Mouse (Mus musculus): ENCODE results near the gene Tagln.

Gene Tagln

GRCm38 (mm10) chr9:45935628-45936210, at the start of gene Tagln:
Gene Tagln, minus strand, starts transcription at chr9:45936058.
- DNase-seq (ENCODE audit: low spot score): peak; percentile 74

GRCm38 (mm10) chr9:45985229-45985567, 49.3 kb upstream of the Tagln start:
- peak; percentile 78 for DNase-seq (ENCODE audit: low spot score)

- peak; percentile 93 for DNase-seq (ENCODE audit: low spot score)
These were observed 48.8 kb upstream of the Tagln start for GRCm38 (mm10) chr9:45984409-45985228.

- peak; percentile 64 for DNase-seq (ENCODE audit: low spot score)
These were observed 48.0 kb upstream of the Tagln start for GRCm38 (mm10) chr9:45983676-45984408.

- DNase-seq (ENCODE audit: low spot score): no peak
These were observed 45.5 kb upstream of the Tagln start for GRCm38 (mm10) chr9:45981331-45981730.

GRCm38 (mm10) chr9:45980611-45981010, 44.8 kb upstream of the Tagln start:
- no peak for DNase-seq (ENCODE audit: low spot score)

- no peak for DNase-seq (ENCODE audit: low spot score)
These were observed 43.9 kb upstream of the Tagln start for GRCm38 (mm10) chr9:45979778-45980177.

- DNase-seq (ENCODE audit: low spot score): no peak
These were observed 41.0 kb upstream of the Tagln start for GRCm38 (mm10) chr9:45976884-45977283.

- DNase-seq (ENCODE audit: low spot score): no peak
These were observed 27.7 kb upstream of the Tagln start for GRCm38 (mm10) chr9:45963577-45963976.

- DNase-seq (ENCODE audit: low spot score): no peak
These were observed 26.0 kb upstream of the Tagln start for GRCm38 (mm10) chr9:45961855-45962254.

- DNase-seq (ENCODE audit: low spot score): no peak
These were observed 23.8 kb upstream of the Tagln start for GRCm38 (mm10) chr9:45959661-45960060.

GRCm38 (mm10) chr9:45958851-45959250, 23.0 kb upstream of the Tagln start:
- no peak for DNase-seq (ENCODE audit: low spot score)

- DNase-seq (ENCODE audit: low spot score): no peak
These were observed 22.3 kb upstream of the Tagln start for GRCm38 (mm10) chr9:45958023-45958670.

GRCm38 (mm10) chr9:45955107-45955963, 19.5 kb upstream of the Tagln start, which contains the start of gene Sidt2:
Gene Sidt2, minus strand, starts transcription at chr9:45955258.
- DNase-seq (ENCODE audit: low spot score): peak; percentile 88

GRCm38 (mm10) chr9:45954294-45955106, 18.6 kb upstream of the Tagln start:
- peak; percentile 72 for DNase-seq (ENCODE audit: low spot score)

- no peak for DNase-seq (ENCODE audit: low spot score)
These were observed 17.8 kb upstream of the Tagln start for GRCm38 (mm10) chr9:45953511-45954293.

- no peak for DNase-seq (ENCODE audit: low spot score)
These were observed 17.0 kb upstream of the Tagln start for GRCm38 (mm10) chr9:45952890-45953289.

GRCm38 (mm10) chr9:45952057-45952456, 16.2 kb upstream of the Tagln start:
- DNase-seq (ENCODE audit: low spot score): no peak

- DNase-seq (ENCODE audit: low spot score): no peak
These were observed 11.0 kb upstream of the Tagln start for GRCm38 (mm10) chr9:45946872-45947183.
